Mouse (Mus musculus): ENCODE measurements at regions not wholly inside any gene's neighbourhood (a gene's known extent, or its start where the extent isn't known, plus 50 kb on each side); places are given as distances from the start of the nearest gene placed in this dataset.

- ATAC-seq: no peak
Observed at GRCm38 (mm10) chr2:74349809-74350208, 229.4 kb downstream of the Lnpk start.

- no peak for ATAC-seq
Observed at GRCm38 (mm10) chr2:74306301-74306700, 272.9 kb downstream of the Lnpk start.

GRCm38 (mm10) chr2:74300885-74301451 lies 278.3 kb downstream of the Lnpk start:
- ATAC-seq: no peak

- ATAC-seq: no peak
Observed at GRCm38 (mm10) chr2:74300366-74300791, 278.9 kb downstream of the Lnpk start.

GRCm38 (mm10) chr2:74292641-74293040 lies 286.6 kb downstream of the Lnpk start:
- no peak for ATAC-seq

GRCm38 (mm10) chr2:74291416-74292396 lies 287.5 kb downstream of the Lnpk start:
- no peak for ATAC-seq

- ATAC-seq: no peak
Observed at GRCm38 (mm10) chr2:74285624-74286023, 293.6 kb downstream of the Lnpk start.

- no peak for ATAC-seq
Observed at GRCm38 (mm10) chr2:74264963-74265362, 314.3 kb downstream of the Lnpk start.

- no peak for ATAC-seq
Observed at GRCm38 (mm10) chr2:74257034-74257781, 322.0 kb downstream of the Lnpk start.

- no peak for ATAC-seq
Observed at GRCm38 (mm10) chr2:74247521-74247920, 331.7 kb downstream of the Lnpk start.

GRCm38 (mm10) chr2:74246631-74247030 lies 332.6 kb downstream of the Lnpk start:
- ATAC-seq: no peak

- no peak for ATAC-seq
Observed at GRCm38 (mm10) chr2:74244203-74244602, 333.1 kb upstream of the Atp5g3 start.

- ATAC-seq: no peak
Observed at GRCm38 (mm10) chr2:74243801-74244200, 332.7 kb upstream of the Atp5g3 start.

- ATAC-seq: no peak
Observed at GRCm38 (mm10) chr2:74239586-74239985, 328.5 kb upstream of the Atp5g3 start.

- no peak for ATAC-seq
Observed at GRCm38 (mm10) chr2:74217437-74217836, 306.3 kb upstream of the Atp5g3 start.

- no peak for ATAC-seq
Observed at GRCm38 (mm10) chr2:74210210-74210609, 299.1 kb upstream of the Atp5g3 start.

- ATAC-seq: no peak
Observed at GRCm38 (mm10) chr2:74209421-74209917, 298.3 kb upstream of the Atp5g3 start.

- ATAC-seq: no peak
Observed at GRCm38 (mm10) chr2:74207440-74207839, 296.3 kb upstream of the Atp5g3 start.

- no peak for ATAC-seq
Observed at GRCm38 (mm10) chr2:74202776-74203175, 291.6 kb upstream of the Atp5g3 start.

- no peak for ATAC-seq
Observed at GRCm38 (mm10) chr2:74201608-74202323, 290.6 kb upstream of the Atp5g3 start.

GRCm38 (mm10) chr2:74199550-74199949 lies 288.4 kb upstream of the Atp5g3 start:
- no peak for ATAC-seq
